Mouse (Mus musculus) cerebellum, adult 8-10 months (tissue): ENCODE results near the gene Odc1.

Experiments
- DNase-seq: peaks from one replicate; pipeline ENCODE4 v3.0.0; 2022

Gene Odc1

DNA sequence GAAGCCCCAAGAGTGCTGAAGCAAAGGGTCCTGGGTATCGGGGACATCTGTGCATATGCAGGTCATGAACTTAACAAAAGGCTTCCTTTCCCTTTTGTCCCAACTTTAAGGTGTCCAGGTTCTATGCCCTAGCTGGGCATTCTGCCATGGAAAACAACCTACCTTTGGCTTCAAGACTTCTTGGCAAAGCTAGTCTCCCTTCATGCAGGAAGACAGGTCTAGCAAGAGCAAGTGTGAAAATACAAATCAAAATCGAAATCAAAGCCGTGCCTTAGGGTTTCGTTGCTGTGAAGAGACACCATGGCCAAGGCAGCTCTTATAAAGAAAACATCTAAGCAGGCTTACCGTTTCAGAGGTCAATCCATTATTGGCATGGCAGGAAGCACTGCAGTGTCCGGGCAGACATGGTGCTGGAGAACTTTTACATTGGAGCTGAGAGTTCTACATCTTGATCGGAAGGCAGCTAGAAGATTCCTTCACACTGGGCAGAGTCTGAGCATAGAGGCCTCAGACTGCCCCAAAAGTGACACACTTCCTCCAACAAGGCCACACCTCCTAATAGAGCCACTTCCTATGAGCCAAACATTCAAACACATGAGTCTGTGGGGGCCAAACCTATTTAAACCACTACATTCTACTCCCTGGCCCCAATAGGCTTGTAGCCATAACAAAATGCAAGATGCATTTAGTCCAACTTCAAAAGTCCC, 44.5 kb downstream of the Odc1 start:
- DNase-seq: no peak

DNA sequence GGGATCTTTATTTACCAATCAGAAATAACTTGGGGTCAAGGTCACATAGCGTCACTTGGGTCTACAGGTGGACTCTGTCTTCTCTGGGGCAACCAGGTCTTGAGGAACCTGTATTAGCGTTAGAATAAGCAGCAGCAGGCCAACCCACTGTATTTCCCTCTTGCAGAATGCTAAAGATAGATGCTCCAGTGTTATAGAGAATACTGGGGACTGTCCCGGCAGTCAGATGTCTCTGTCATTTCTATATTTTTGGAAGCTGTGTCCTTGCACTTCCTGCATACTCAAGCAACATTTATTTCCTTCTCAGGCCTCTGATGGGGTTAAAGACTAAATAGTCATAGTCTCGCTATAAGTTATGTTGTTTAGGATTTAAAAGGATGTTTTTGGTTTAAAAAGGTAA, 46.7 kb downstream of the Odc1 start:
- DNase-seq: no peak

DNA sequence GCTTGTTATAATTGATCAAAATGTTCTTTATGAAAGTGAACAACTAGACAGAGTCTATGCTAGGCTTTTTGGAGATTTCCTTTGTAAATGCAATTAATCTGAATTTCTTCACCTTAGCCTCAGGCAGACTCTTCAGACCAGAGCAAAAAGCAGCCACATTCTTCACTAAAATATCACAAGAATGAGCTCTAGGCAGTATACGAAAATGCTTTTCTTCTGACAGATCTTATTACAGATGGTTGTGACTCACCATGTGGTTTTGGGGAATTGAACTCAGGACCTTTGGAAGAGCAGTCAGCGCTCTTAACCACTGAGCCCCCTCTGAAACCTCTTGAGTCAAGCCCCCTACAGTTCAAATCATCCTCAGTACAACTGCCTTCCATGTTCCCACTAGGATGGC, 49.4 kb downstream of the Odc1 start:
- DNase-seq: no peak

DNA sequence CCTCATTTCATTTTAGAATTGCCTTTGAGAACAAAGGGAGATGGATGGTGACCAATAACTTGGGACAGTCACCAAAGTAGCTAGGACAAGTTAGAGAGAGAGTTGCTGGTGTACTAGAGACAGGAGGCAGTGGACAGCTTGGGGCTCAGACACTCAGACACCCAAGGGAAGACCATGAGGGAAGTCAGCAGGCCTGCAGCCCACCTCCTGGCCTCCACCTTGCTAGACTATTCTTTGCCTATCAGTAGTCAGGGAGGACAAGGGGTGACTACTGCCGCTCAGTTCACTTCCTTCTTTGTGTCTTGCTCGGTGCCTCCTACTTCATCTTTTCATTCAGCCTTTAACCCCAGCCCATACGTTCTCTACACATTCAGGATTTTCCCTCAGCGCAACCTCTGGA, 50.1 kb downstream of the Odc1 start:
- DNase-seq: no peak

DNA sequence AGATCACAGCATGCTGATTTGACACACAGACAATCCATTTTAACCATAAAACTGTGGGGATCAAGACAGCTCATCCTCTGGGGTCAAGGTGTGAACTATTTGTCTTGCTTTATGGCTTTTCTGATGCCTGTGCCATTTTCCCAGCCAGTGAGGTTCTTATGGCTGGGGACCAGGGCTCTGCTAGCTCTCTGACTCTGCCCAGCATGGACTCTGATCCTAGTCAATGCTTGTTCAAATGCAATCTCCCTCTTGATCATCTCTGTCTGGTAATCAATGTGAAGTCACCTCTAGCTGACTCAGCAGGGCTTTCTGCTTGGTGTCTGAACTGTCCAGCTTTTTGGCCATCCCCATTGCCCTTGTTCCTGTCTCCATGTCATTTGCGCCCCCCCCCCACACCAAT, 50.6 kb downstream of the Odc1 start:
- no peak for DNase-seq
